Mouse (Mus musculus): Measurements from ENCODE around the gene Bspry. TPM values are rescaled to one million over a fixed set of nuclear protein-coding genes. Genes with fewer than 3 reads are reported as not detected.

Gene Bspry
- polyA plus RNA-seq, 1 experiment from 2014 or later: 43.8 TPM

DNA sequence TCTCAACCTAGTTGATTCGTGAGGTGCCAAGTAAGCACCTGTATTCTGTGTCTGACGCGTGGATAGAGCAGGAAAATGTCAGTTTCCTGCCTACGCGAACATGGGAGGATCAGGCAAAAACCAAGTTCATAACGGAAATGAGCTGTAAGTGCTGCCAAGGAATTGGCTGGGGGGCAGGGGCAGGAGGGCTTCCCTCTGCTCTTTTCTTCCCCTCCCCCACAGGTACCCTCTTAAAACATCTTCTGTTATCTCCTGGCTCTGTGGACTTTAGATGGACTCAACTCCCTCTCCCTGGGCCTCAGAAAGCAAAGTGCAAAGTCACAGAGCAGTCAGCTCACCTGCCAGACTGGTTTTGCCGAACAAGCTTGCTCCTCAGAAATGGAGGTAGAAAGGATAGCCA lies 23.1 kb downstream of the Bspry start:
- DNase-seq (ENCODE audit: low spot score): peak; percentile 68
- no peaks in the 10 kb centered on the region for H3K9me3 ChIP-seq (ENCODE audit: control insufficient read depth, low read length)
- ATAC-seq (replicated peaks; ENCODE audit: low FRiP score, low TSS enrichment, low read depth): peak; percentile 47; the same call in 1 of the 2 replicates

DNA sequence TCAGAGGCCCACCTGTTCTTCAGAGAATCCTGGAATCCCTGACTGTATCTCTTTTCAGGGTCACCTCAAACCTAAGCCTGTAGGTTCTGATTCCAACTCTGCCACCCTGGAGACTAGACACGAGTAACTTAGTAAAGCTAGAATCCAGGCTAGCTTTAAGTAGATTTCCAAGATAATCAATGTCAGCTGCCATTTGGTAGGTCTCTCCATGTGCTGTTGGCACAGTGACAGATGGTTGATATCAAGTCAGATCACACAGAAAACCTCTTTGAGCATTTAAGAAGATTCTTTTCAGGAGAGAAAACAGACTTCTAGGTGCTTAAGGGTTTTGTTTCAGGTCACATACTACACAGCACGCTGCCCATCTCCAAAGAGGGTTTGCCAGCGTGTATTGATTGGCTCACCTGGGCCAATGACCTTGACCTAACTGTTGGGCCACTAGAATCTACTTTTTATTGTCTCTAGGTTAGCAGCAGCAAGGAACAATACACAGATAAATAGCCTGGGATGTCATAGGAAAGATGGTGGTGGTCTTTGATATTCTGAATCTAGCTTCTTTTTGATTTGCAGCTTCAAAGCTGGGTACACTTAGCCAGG lies 23.6 kb downstream of the Bspry start, which contains the start of gene Hdhd3:
Hdhd3 (minus strand) TSS at position 94 of the 597 bp plus-strand sequence.
- Histone ChIP-seq H3K27ac (ENCODE audit: low read depth) (peak within 1 kb of the TSS; percentile 84), H3K4me3 (ENCODE audit: low read depth, low read length) (peak within 1 kb of the TSS; percentile 85), H3K4me2 (ENCODE audit: low read length) (peak within 1 kb of the TSS; percentile 60), H3K9me3 (ENCODE audit: control insufficient read depth, low read length) (no peaks in the 10 kb centered on the region), H3K36me3 (ENCODE audit: control insufficient read depth, insufficient read depth, low read length) (peaks cover 30% of the 10 kb centered on the region), H3K4me1 (replicated peaks; ENCODE audit: control insufficient read depth, insufficient read depth, low read length) (0 out of 2 replicates have a peak, but pooled peaks cover 5% of the 10 kb centered on the region), H3K27me3 (replicated peaks; ENCODE audit: control insufficient read depth, insufficient read depth, low read length) (no peaks in the 10 kb centered on the region), H3K9ac (ENCODE audit: low read length) (peak within 1 kb of the TSS; percentile 70)
- DNase-seq (ENCODE audit: low spot score) (no peak), ATAC-seq (replicated peaks; ENCODE audit: low FRiP score, low TSS enrichment, low read depth) (no peak)
- 80% methylated on average over 3 of the region's 3 CpGs for WGBS

More for the DNA sequence above, 23.1 kb downstream of the Bspry start:
- Histone ChIP-seq H3K27ac (ENCODE audit: low read depth) (peak overlapping the region; percentile 84), H3K4me1 (replicated peaks; ENCODE audit: control insufficient read depth, insufficient read depth, low read length) (0 out of 2 replicates have a peak, but pooled peaks cover 5% of the 10 kb centered on the region), H3K4me3 (ENCODE audit: low read depth, low read length) (no peak overlapping the region), H3K36me3 (ENCODE audit: control insufficient read depth, insufficient read depth, low read length) (peaks cover 30% of the 10 kb centered on the region), H3K4me2 (ENCODE audit: low read length) (peak overlapping the region; percentile 60), H3K27me3 (replicated peaks; ENCODE audit: control insufficient read depth, insufficient read depth, low read length) (no peaks in the 10 kb centered on the region), H3K9ac (ENCODE audit: low read length) (no peak overlapping the region)
- 49% methylated on average over 7 of the region's 7 CpGs for WGBS

DNA sequence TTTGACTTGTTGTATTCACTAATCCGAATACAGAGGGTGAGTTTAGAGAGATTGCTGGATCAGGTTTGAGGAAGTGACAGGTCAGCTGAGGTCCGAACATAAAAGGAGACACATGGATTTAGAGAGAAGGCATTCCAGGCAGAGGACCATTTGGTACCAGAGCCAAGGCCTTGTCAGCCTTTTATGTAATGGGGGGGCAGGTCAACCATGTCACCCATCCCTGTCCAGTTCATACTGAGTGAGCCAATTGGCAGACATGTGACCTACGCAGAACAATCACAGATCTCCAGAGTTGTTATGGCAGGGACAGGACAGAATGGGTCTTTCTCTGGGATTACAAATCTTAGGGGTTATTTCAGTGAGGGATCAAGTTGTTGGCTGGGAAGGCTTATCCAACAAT lies 26.1 kb downstream of the Bspry start:
- Histone ChIP-seq H3K9me3 (ENCODE audit: control insufficient read depth, low read length) (no peaks in the 10 kb centered on the region), H3K4me1 (replicated peaks; ENCODE audit: control insufficient read depth, insufficient read depth, low read length) (0 out of 2 replicates have a peak, but pooled peaks cover 5% of the 10 kb centered on the region), H3K9ac (ENCODE audit: low read length) (no peak overlapping the region), H3K4me3 (ENCODE audit: low read depth, low read length) (no peak overlapping the region), H3K27ac (ENCODE audit: low read depth) (no peak overlapping the region), H3K27me3 (replicated peaks; ENCODE audit: control insufficient read depth, insufficient read depth, low read length) (no peaks in the 10 kb centered on the region), H3K4me2 (ENCODE audit: low read length) (no peak overlapping the region), H3K36me3 (ENCODE audit: control insufficient read depth, insufficient read depth, low read length) (peaks cover 41% of the 10 kb centered on the region)
- no peak for ATAC-seq (replicated peaks; ENCODE audit: low FRiP score, low TSS enrichment, low read depth)
- no peak for DNase-seq (ENCODE audit: low spot score)
- 89% methylated on average over 3 of the region's 3 CpGs for WGBS

DNA sequence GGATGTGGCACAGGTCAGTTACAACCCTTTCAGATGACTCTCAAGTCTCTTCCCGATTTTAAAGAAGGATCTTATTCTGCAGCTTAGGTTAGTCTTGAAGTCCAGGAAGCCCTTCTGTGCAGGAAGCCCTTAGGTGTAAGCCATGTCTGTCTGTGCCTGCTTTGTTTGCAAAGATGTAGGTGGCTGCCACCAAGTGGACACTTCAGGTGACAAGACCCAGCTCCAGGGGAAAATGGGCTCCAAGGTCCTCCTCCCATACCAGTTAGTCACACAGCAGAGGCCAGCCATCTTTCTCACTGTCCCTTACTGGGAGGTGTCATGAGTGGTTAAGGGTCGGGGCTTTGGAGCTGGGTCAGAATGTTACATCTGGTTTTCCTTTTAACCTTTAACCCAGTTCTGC lies 26.9 kb downstream of the Bspry start:
- no peak overlapping the region for H3K4me3 ChIP-seq (ENCODE audit: low read depth, low read length)
- ATAC-seq (replicated peaks; ENCODE audit: low FRiP score, low TSS enrichment, low read depth) (no peak), DNase-seq (ENCODE audit: low spot score) (no peak)
- H3K9me3 ChIP-seq (ENCODE audit: control insufficient read depth, low read length): no peaks in the 10 kb centered on the region
- no peaks in the 10 kb centered on the region for H3K27me3 ChIP-seq (replicated peaks; ENCODE audit: control insufficient read depth, insufficient read depth, low read length)
- H3K27ac ChIP-seq (ENCODE audit: low read depth): no peak overlapping the region
- no peak overlapping the region for H3K4me2 ChIP-seq (ENCODE audit: low read length)
- no peak overlapping the region for H3K9ac ChIP-seq (ENCODE audit: low read length)
- H3K4me1 ChIP-seq (replicated peaks; ENCODE audit: control insufficient read depth, insufficient read depth, low read length): 0 out of 2 replicates have a peak, but pooled peaks cover 3% of the 10 kb centered on the region
- H3K36me3 ChIP-seq (ENCODE audit: control insufficient read depth, insufficient read depth, low read length): peaks cover 49% of the 10 kb centered on the region
- 62% methylated on average over 2 of the region's 2 CpGs for WGBS

DNA sequence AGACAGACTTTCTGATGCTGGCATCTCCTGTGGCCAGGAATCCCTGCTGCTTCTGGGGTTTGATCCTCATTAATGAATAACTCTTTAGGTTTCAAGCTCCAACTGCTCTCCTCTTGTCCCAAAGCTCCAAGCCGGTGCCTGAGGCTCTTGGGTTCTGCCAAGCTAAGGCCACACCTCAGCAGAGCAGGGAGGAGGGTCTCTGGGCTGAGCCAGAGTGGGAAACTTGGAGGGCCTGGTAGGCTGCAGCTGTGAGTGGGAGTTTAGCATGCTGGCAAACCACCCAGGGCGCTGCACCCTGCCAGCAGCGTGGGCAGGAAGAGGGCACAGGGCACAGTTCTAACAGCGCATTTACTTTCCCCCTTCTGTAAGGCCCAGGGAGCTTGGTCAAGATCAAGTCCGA lies 29.0 kb downstream of the Bspry start:
- ATAC-seq (replicated peaks; ENCODE audit: low FRiP score, low TSS enrichment, low read depth) (no peak), DNase-seq (ENCODE audit: low spot score) (no peak)
- 90% methylated on average over 5 of the region's 5 CpGs for WGBS
- H3K27me3 ChIP-seq (replicated peaks; ENCODE audit: control insufficient read depth, insufficient read depth, low read length): no peaks in the 10 kb centered on the region
- H3K36me3 ChIP-seq (ENCODE audit: control insufficient read depth, insufficient read depth, low read length): peaks cover 70% of the 10 kb centered on the region
- no peak overlapping the region for H3K4me2 ChIP-seq (ENCODE audit: low read length)
- no peak overlapping the region for H3K9ac ChIP-seq (ENCODE audit: low read length)
- H3K9me3 ChIP-seq (ENCODE audit: control insufficient read depth, low read length): no peaks in the 10 kb centered on the region
- H3K27ac ChIP-seq (ENCODE audit: low read depth): no peak overlapping the region
- no peaks in the 10 kb centered on the region for H3K4me1 ChIP-seq (replicated peaks; ENCODE audit: control insufficient read depth, insufficient read depth, low read length)
- no peak overlapping the region for H3K4me3 ChIP-seq (ENCODE audit: low read depth, low read length)

DNA sequence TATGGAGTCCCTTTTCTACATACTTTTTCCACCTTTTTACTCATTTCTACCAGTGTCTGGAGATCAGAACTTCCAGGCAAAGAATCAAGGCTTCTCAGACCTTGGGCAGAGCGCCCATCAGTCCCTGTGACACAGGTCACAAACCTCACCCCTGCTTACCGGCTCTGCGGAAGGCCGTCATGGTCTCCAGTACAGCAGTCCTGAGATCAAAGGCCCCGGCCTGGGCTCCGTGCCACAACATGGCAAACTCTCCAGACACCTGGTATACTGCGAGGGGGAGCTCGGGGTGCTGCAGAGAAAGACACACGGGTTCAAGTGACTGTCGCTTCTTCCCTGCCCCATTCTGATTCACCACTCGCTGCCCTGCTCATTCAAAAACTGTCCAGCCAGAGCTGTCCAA lies 30.1 kb downstream of the Bspry start:
- no peak overlapping the region for H3K4me3 ChIP-seq (ENCODE audit: low read depth, low read length)
- H3K4me1 ChIP-seq (replicated peaks; ENCODE audit: control insufficient read depth, insufficient read depth, low read length): no peaks in the 10 kb centered on the region
- no peaks in the 10 kb centered on the region for H3K9me3 ChIP-seq (ENCODE audit: control insufficient read depth, low read length)
- H3K9ac ChIP-seq (ENCODE audit: low read length): no peak overlapping the region
- H3K27me3 ChIP-seq (replicated peaks; ENCODE audit: control insufficient read depth, insufficient read depth, low read length): no peaks in the 10 kb centered on the region
- peaks cover 71% of the 10 kb centered on the region for H3K36me3 ChIP-seq (ENCODE audit: control insufficient read depth, insufficient read depth, low read length)
- DNase-seq (ENCODE audit: low spot score): no peak
- no peak for ATAC-seq (replicated peaks; ENCODE audit: low FRiP score, low TSS enrichment, low read depth)
- H3K27ac ChIP-seq (ENCODE audit: low read depth): no peak overlapping the region
- WGBS: 93% methylated on average over 11 of the region's 11 CpGs
- no peak overlapping the region for H3K4me2 ChIP-seq (ENCODE audit: low read length)

DNA sequence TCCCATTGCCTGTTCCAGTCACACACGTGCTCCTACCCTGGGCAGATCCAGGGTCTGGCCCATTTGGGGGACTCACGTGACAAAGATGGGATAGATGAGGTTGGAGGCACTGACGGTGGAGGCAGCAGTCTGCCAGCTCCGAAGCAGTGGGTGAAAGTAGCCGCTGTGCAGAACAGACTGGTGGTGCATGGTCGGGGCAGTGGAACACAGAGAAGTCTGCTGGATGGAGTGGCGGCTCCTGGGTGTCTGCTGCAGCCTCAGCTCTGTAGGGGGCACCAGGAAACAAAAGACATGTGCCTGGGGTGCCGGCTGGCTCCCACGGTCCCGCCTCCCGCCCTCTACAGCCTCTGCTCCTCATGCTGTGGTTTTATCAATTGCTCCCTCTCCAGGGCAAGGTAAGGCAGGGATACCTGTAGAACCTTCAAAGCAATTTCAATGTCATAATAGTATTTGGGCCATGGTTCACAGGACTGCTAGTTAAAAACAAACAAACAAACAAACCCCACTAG lies 34.2 kb downstream of the Bspry start:
- H3K4me2 ChIP-seq (ENCODE audit: low read length): no peak overlapping the region
- 50% methylated on average over 11 of the region's 11 CpGs for WGBS

DNA sequence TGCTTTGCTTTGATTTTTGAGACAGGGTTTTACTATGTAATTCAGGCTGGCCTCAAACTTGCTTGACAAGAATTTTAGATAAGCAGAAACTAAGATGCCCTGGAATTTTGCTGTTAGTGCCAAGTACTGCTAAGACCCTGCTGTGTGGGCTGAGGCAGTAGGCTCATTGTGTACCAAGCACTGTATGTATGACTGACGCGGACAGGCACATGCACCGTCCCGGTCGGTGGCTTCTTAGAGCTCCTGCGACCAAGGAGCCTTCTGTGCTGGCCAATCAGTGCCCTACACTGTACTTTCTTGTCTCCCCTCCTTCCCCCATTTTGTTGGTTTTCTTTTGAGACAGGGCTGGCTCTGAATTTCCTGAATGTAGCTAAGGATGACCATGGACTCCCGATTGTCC lies 35.1 kb downstream of the Bspry start:
- peaks cover 28% of the 10 kb centered on the region for H3K4me1 ChIP-seq (replicated peaks; ENCODE audit: control insufficient read depth, insufficient read depth, low read length)
- H3K4me3 ChIP-seq (ENCODE audit: low read depth, low read length): no peak overlapping the region
- H3K4me2 ChIP-seq (ENCODE audit: low read length): no peak overlapping the region
- no peaks in the 10 kb centered on the region for H3K27me3 ChIP-seq (replicated peaks; ENCODE audit: control insufficient read depth, insufficient read depth, low read length)
- ATAC-seq (replicated peaks; ENCODE audit: low FRiP score, low TSS enrichment, low read depth) (no peak), DNase-seq (ENCODE audit: low spot score) (no peak)
- peaks cover 40% of the 10 kb centered on the region for H3K36me3 ChIP-seq (ENCODE audit: control insufficient read depth, insufficient read depth, low read length)
- WGBS: 76% methylated on average over 7 of the region's 7 CpGs
- no peak overlapping the region for H3K9ac ChIP-seq (ENCODE audit: low read length)
- no peak overlapping the region for H3K27ac ChIP-seq (ENCODE audit: low read depth)
- H3K9me3 ChIP-seq (ENCODE audit: control insufficient read depth, low read length): no peaks in the 10 kb centered on the region

More for the DNA sequence above, 34.2 kb downstream of the Bspry start:
- H3K4me3 ChIP-seq (ENCODE audit: low read depth, low read length): no peak overlapping the region
- H3K9me3 ChIP-seq (ENCODE audit: control insufficient read depth, low read length): no peaks in the 10 kb centered on the region
- DNase-seq (ENCODE audit: low spot score) (no peak), ATAC-seq (replicated peaks; ENCODE audit: low FRiP score, low TSS enrichment, low read depth) (no peak)
- peaks cover 50% of the 10 kb centered on the region for H3K36me3 ChIP-seq (ENCODE audit: control insufficient read depth, insufficient read depth, low read length)
- H3K9ac ChIP-seq (ENCODE audit: low read length): no peak overlapping the region
- no peaks in the 10 kb centered on the region for H3K27me3 ChIP-seq (replicated peaks; ENCODE audit: control insufficient read depth, insufficient read depth, low read length)
- no peak overlapping the region for H3K27ac ChIP-seq (ENCODE audit: low read depth)
- H3K4me1 ChIP-seq (replicated peaks; ENCODE audit: control insufficient read depth, insufficient read depth, low read length): peaks cover 26% of the 10 kb centered on the region

DNA sequence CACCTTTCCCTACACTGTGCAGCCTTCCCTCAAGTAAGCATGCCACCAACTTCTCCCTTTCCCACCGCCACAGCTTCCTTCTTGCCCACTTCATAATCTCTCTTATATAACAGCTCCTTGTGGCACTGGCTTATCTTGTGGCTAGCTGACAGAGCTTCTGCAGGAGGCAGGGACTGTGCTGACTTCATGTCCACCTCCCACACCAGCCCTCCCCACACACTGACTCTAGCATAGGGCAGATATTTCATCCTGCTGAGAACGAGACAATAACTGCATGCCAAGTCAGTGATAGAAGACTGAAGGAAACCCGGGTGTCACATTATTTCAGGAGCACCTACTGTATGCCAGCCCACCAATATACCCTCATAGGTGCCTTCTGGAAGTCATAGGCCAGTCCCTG lies 35.6 kb downstream of the Bspry start:
- WGBS: 69% methylated on average over 3 of the region's 3 CpGs
- Histone ChIP-seq H3K9ac (ENCODE audit: low read length) (no peak overlapping the region), H3K36me3 (ENCODE audit: control insufficient read depth, insufficient read depth, low read length) (peaks cover 35% of the 10 kb centered on the region), H3K4me3 (ENCODE audit: low read depth, low read length) (no peak overlapping the region), H3K4me1 (replicated peaks; ENCODE audit: control insufficient read depth, insufficient read depth, low read length) (peaks cover 28% of the 10 kb centered on the region), H3K4me2 (ENCODE audit: low read length) (no peak overlapping the region), H3K9me3 (ENCODE audit: control insufficient read depth, low read length) (no peaks in the 10 kb centered on the region), H3K27ac (ENCODE audit: low read depth) (no peak overlapping the region), H3K27me3 (replicated peaks; ENCODE audit: control insufficient read depth, insufficient read depth, low read length) (no peaks in the 10 kb centered on the region)
- ATAC-seq (replicated peaks; ENCODE audit: low FRiP score, low TSS enrichment, low read depth) (no peak), DNase-seq (ENCODE audit: low spot score) (no peak)

All from intestine, embryonic 14.5 days (tissue).